ENCODE assay signal across 1 mouse cellular context in genomic region chr17:65540441-65541272, GRCm38 (mm10).
A peak's percentile ranks its signal among the peaks of the same experiment; 100 is the strongest.
TF ChIP-seq lines count a peak whose summit lies in the region.

Gene Tmem232 (minus strand): TSS chr17:65540782.

TF ChIP-seq in MEL, 35 proteins besides CTCF, POLR2A, EP300 and RAD21 (continued from another document):
- peak; percentile 52; the same call in 1 of the 2 replicates for TF ChIP-seq USF1 (IDR thresholded peaks at IDR 0.05; ENCODE audit: low read depth, low read length)
- TF ChIP-seq POLR2AphosphoS5 (IDR thresholded peaks at IDR 0.05; ENCODE audit: borderline replicate concordance, low read depth, low read length): no peak
- TF ChIP-seq TCF12 (IDR thresholded peaks at IDR 0.05; ENCODE audit: low read depth, low read length): 0 out of 2 replicates have a peak, but pooled peaks have one; percentile 15
- no peak for TF ChIP-seq UBTF (IDR thresholded peaks at IDR 0.05; ENCODE audit: borderline replicate concordance, insufficient read depth, low read depth, low read length)
- TF ChIP-seq ETS1 (IDR thresholded peaks at IDR 0.05; ENCODE audit: low read depth, low read length): no peak
- no peak for TF ChIP-seq MYC (IDR thresholded peaks at IDR 0.05; ENCODE audit: low read depth, low read length)
